Mouse (Mus musculus): Measurements from ENCODE around the gene Epha6.

The Epha6 gene

DNA sequence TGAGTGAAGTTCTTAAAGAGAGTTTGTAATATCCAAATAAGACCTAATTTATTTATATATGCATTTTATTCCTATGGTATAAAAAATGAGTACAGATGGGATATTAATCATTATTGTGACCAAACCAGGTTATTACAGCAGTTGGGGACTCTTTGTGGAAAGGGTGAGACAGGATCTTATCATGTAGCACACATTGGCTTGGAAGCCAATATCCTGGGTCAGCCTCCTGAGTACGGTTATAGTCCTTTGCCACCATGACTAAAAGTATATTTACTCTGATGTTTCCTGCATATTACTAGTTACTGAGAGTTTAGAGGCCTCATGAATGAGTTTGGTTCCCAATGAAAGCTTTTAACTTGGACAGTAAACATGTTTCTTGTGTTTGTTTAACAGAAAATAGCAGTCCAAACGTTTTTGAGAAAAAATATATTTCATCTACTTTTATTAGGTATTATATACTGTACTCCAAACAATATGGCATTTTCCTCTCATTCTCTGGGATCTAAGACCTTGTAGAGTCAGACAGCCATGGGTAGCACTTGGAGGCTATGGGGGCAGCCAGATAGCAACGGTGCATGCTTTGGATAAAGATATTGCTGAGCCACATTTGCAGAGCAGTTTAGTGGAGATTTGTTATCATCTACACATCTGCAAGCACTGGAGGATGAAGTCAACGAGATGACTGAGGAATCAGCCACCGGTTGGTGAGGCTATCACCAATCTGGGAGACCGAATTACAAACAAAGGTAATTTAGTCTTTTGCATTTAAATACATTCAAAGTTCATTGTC, 340.4 kb downstream of the Epha6 start:
- no peak for DNase-seq (ENCODE audit: low spot score in 2 of 2)

DNA sequence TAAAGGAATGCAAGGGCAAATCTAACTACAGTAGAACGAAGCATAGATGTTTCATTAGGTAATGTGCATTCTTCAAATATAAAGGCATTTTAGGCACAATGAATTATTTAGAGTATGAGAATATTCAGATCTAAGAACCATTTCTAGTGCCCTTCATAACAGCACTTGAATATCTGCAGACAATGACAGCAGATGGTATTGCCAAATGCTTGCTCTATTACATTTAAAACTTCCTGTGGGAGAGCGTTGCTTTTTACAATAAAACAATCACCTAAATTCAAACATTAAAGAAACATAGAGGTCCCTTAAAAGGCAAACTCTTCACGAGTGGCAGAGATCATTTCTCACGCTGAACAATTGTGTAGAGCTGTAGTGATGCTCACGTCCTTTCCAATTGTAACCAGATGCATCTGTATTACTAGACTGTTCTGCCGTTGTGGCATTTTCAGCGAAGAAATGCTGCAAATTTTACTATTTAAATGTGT, 347.1 kb downstream of the Epha6 start:
- DNase-seq (ENCODE audit: low spot score in 2 of 2), result no peak

DNA sequence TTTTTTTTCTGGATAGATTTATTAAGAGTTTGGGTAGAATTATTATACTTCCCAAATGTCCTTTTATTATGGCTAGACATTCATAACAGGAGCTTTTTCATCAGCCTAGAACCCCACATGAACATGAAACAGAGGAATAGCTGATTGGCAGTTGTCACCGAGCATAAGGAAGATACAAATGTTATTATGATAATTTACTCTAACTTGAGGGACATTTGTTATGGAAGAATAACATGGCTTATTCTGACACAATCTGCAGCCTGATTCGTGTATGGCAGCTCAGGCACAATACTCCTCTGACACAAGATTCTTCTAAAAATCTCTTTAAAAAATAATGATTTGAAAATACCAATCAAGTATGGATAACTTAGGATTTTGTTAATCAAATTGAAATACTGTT, 347.7 kb downstream of the Epha6 start:
- DNase-seq (ENCODE audit: low spot score in 2 of 2), result no peak

DNA sequence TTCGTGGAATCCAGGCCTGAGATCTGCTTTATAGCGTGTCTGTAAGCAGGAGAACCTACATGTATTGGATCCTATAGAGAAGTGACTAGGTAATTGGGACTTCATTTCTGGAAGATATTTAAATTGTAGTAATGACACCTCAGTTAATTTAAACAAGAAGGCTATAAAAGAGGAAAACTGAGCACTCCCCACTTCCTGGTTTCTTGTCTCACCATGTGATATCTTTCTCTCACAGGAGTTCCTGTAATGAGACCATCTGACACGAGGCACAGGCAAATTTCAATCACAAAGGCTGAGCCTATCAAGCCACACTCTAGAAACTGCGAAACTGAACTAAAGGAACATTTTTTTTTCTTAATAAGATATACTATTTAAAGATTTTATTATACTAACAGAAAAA, 348.3 kb downstream of the Epha6 start:
- DNase-seq (ENCODE audit: low spot score in 2 of 2), result no peak

DNA sequence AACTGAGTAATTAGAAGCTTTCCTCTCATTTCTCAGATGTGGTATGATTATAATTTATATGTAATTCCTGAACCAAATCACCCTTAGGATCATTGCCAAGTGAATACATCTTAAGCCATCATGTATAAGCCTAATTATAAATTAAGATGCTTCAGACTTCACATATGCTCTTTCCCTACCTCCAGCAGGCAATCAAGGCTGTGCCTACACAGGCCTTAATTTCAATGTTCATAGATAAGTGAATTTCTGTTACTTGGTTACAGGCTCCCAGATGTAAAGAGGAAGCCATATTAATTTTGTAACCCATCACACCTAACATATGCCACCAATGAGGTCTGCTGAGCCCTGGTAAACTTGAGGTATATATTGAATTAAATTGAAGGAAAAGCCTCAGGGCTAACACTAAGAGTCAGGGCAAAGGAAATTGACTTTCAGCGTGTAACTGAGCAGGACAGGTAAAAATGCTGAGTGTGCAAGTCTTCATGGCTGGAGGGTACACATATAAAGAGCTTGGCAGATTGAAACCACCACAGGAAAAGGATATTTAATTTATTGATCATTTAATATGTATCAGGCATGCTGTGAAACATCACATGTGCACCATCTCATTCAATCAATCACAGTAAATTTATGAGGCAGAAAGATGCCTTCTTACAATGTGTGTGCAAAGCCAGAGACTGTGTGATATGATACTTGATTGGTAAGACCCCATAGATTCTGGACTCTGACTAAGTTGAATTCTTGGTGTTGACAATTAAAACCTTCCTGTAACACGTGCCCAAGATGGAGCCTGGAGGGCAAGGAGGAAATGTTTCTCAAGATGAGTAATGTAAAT, 365.8 kb downstream of the Epha6 start:
- no peak for DNase-seq (ENCODE audit: low spot score in 2 of 2)

DNA sequence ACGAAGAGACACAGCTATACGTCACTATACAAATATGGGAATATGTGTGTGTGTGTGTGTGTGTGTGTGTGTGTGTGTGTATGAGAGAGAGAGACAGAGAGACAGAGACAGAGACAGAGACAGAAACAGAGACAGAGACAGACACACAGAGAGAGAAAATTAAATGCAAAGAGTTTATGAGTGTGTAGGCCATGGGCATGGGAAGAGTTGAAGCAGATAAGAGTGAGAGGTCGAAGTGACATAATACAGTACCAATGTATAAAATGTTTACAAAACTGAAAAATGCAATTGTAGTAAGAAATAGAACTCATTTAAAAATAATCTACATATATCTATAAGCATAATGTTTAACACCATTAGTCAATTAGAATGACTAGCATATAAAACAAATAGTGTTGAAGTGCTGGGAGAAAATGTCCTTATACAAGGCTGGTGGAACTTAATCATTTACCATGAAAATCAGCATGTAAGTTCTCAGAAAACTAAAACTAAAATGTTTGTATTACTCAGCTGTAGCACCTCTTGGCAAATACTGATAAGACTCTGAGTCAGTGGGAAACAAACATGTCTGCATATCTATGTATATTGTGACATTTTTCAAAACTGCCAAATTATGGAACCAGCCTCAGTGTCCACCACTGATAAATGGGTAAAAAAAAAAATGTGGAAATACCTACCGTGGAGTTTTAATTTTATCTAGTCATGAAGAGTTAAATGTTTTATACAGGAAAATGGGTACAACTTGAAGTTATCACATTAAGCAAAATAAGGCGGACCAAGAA, 371.2 kb downstream of the Epha6 start:
- no peak for DNase-seq (ENCODE audit: low spot score in 2 of 2)

GRCm38 (mm10) chr16:60232982-60233381, 372.3 kb downstream of the Epha6 start:
- no peak for DNase-seq (ENCODE audit: low spot score in 2 of 2)

GRCm38 (mm10) chr16:60209151-60209550, 396.2 kb downstream of the Epha6 start:
- DNase-seq (ENCODE audit: low spot score in 2 of 2), result no peak

DNA sequence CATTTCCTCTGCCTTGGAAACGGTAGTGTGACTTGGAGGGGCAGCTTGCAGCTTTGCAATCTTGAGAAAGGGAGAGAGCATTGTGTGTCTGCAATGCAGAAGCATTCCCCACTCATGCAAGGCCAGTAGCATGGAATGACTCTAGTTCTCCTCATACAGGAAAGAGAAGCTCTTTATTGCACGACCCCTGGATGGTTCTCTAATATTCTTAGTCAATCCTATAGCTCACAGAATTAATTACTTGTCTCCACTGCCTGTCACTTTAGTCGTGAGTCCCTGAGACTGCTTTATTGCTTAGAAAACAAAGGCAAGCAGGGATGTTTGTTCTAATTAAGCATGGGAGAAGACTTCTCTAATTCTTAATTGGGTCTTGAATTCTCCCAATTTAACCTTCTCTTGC, 429.8 kb downstream of the Epha6 start:
- DNase-seq (ENCODE audit: low spot score in 2 of 2), result no peak

- DNase-seq (ENCODE audit: low spot score in 2 of 2), result no peak
These were observed 452.9 kb downstream of the Epha6 start for GRCm38 (mm10) chr16:60152439-60152838.

DNA sequence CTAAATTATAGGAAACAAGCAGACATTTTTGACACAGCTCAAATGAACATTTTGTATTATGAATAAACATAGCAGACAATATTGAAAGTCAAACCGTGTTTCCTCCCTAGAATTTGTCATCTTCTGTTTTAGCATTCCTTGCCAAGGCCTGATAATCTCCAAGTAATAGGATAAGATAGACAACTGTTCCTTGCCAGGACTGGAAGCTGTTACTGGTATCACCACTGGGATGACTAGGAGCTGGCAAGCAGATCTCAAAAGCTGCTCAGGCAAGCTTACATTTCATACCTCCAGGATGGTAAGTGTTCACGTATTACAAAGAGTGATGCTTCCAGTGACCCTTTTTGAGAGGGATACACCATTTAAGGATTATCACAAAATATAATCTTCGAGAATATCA, 461.0 kb downstream of the Epha6 start:
- no peak for DNase-seq (ENCODE audit: low spot score in 2 of 2)

DNA sequence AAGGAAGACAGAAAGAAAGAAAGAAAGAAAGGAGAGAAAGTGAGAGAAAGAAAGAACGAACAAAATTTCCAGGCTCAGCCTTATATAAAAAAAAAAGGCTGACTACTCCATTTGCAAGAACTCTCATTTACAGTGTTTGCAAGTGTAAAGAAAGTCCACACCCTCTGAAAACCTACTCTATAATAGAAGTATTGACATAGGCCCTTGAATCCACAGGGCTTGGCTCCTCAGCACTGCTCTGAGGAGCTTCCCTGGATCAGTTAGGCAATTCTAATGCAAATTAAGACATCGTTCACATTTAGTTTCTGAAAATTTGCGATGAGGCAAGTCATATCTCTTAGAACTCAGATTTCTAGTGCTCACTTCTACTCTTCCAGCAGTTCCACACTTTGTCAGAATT, 483.9 kb downstream of the Epha6 start:
- no peak for DNase-seq (ENCODE audit: low spot score in 2 of 2)

DNA sequence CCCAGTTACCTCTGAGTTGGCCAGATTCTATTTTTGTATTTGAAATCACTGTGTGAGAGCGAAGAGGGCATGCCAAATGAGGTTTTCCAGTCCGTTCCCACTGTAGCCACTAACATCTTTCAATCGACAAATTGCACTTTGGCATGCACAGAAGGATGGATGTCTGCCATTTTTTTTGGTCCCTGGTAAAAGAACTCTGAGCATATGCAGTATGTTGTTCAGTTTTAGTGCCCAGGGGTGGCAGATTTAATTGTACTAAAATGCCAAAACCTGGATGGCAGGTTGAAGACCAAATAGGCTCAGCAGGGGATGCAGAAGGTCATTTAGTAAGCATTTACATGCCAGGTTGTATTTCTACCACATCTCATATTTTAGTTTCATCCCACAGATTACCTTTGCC, 503.1 kb downstream of the Epha6 start:
- DNase-seq (ENCODE audit: low spot score in 2 of 2), result no peak

DNA sequence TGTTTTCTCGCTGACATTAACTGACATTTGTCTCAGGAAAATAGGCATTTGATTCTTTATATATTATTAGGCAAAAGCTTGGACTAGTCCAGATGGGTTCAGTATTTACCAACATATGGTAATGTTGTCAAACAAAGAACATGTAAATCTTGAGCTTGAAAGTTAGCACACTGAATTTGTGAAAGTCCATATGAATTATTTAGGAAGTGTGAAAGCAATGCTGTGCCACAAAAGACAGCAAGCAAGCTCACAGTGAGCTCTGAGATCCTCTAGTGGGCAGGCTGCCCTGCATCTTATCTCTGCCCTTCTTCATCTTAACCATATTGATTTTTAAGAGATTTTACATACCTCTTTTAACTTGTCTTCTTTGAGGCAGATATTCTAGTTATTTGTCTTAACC, 510.0 kb downstream of the Epha6 start:
- no peak for DNase-seq (ENCODE audit: low spot score in 2 of 2)

- DNase-seq (ENCODE audit: low spot score in 2 of 2), result no peak
These were observed 518.4 kb downstream of the Epha6 start for GRCm38 (mm10) chr16:60086976-60087375.

GRCm38 (mm10) chr16:60070457-60071112, 534.7 kb downstream of the Epha6 start:
- DNase-seq (ENCODE audit: low spot score in 2 of 2), result no peak

DNA sequence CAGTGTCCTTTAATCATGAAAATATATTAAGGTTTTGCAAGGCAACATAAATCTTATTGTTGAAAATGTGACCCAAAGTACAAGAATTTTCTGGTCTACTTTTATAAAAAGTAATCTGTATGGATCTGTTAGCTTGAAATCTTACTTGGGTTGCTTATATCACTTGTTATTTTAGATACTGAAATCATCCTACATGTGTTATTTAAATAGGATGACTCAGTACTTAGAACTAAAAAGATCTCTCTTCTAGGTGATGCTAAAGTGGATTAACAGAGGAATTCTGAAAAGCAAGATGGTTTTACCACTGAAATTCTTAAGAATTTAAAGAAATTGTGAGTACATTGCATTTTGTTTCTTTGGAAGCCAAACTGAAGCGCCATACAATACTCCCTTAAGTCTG, 561.5 kb downstream of the Epha6 start:
- no peak for DNase-seq (ENCODE audit: low spot score in 2 of 2)

- no peak for DNase-seq (ENCODE audit: low spot score in 2 of 2)
These were observed 577.0 kb downstream of the Epha6 start for GRCm38 (mm10) chr16:60028381-60028780.

DNA sequence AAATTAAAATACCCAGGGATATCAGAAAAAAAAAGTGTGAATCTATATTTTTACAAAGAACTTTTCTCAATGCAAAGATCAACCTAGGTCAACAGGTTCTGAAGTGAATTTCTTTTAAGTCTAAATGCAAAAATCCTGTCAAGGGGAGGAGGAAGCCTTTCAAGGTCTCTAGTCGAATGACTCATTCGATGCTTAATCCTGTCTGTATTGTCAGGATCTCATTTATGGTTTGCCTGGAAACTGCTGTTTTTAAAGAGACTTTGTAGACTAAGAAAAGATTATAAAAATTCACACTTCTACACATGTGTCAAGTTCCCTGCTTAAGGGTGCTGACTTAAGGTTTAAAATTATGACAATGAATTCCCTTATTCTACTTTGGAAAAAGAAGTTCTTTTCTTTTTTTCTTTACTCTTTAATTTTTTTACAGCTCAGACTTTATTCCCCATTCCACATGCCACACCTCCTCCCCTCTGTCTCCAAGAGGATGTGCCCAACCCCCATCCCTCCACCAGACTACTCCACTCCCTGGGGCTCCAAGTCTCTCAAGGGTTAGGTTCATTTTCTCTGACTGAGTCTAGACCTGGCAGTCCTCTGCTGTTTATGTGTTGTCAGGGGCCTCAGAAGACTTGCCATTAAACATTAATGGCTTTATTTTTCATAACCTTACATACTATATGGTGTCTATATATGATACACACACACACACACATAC, 598.3 kb downstream of the Epha6 start:
- no peak for DNase-seq (ENCODE audit: low spot score in 2 of 2)

DNA sequence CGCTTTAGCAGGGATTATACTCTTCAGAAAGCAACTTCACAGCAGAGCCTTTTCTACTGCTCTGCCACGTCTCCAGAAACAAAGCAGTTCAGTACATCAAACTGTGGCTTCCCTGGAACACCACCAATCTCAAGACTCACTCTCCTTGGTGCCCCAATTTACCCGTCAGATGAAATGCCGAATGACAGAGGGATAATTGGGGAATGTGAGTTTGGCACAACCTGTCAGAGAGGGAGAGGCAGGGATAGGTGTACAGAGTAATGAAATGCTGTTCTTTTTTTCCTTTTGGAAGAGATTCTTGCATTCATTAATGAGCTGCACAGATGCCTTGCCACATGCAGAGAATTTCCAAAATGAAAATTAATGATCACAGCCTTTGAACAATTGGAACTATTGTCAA, 635.5 kb downstream of the Epha6 start:
- no peak for DNase-seq (ENCODE audit: low spot score in 2 of 2)

- DNase-seq (ENCODE audit: low spot score in 2 of 2), result no peak
These were observed 649.6 kb downstream of the Epha6 start for GRCm38 (mm10) chr16:59955731-59956130.
